Mouse (Mus musculus): ENCODE results near the gene Tubd1. TPM values are rescaled to one million over a fixed set of nuclear protein-coding genes. Genes with fewer than 3 reads are reported as not detected.

Tubd1 gene
- polyA plus RNA-seq, 1 experiment = 6.1 TPM

GRCm38 (mm10) chr11:86581943-86582542, 37.3 kb downstream of the Tubd1 start:
- H3K27me3 ChIP-seq (ENCODE audit: control insufficient read depth, insufficient read depth, insufficient read length) = no peaks in the 10 kb centered on the region
- H3K36me3 ChIP-seq (ENCODE audit: control insufficient read depth, insufficient read depth) = peaks cover 35% of the 10 kb centered on the region
- peaks cover 47% of the 10 kb centered on the region for H3K79me2 ChIP-seq (ENCODE audit: control insufficient read depth, insufficient read depth)
- H3ac ChIP-seq (ENCODE audit: control insufficient read depth, insufficient read length, low read depth) = peak overlapping the region; percentile 68
- TF ChIP-seq MAX (IDR thresholded peaks at IDR 0.05) = peak; percentile 16
- TF ChIP-seq USF1 (IDR thresholded peaks at IDR 0.05; ENCODE audit: low read depth) = peak; percentile 43
- no peak for TF ChIP-seq MYOG (IDR thresholded peaks at IDR 0.05; ENCODE audit: control insufficient read depth, extremely low read depth, insufficient read length)
- TF ChIP-seq FOSL1 (IDR thresholded peaks at IDR 0.05; ENCODE audit: insufficient read depth, low read length, poor library complexity, severe bottlenecking) = no peak
- peaks cover 39% of the 10 kb centered on the region for H3K79me3 ChIP-seq (ENCODE audit: low read depth)
- peak overlapping the region; percentile 98 for H3K4me3 ChIP-seq (ENCODE audit: insufficient read depth, poor library complexity, severe bottlenecking)

GRCm38 (mm10) chr11:86582543-86583260, 37.9 kb downstream of the Tubd1 start:
- TF ChIP-seq USF1 (IDR thresholded peaks at IDR 0.05; ENCODE audit: low read depth) = no peak
- no peak for TF ChIP-seq MYOG (IDR thresholded peaks at IDR 0.05; ENCODE audit: control insufficient read depth, extremely low read depth, insufficient read length)
- peak; percentile 27 for TF ChIP-seq MAX (IDR thresholded peaks at IDR 0.05)
- peak overlapping the region; percentile 98 for H3K4me3 ChIP-seq (ENCODE audit: insufficient read depth, poor library complexity, severe bottlenecking)
- H3ac ChIP-seq (ENCODE audit: control insufficient read depth, insufficient read length, low read depth) = peak overlapping the region; percentile 68
- peaks cover 35% of the 10 kb centered on the region for H3K36me3 ChIP-seq (ENCODE audit: control insufficient read depth, insufficient read depth)
- no peaks in the 10 kb centered on the region for H3K27me3 ChIP-seq (ENCODE audit: control insufficient read depth, insufficient read depth, insufficient read length)
- H3K79me3 ChIP-seq (ENCODE audit: low read depth) = peaks cover 39% of the 10 kb centered on the region
- peaks cover 48% of the 10 kb centered on the region for H3K79me2 ChIP-seq (ENCODE audit: control insufficient read depth, insufficient read depth)

- peak overlapping the region; percentile 98 for H3K4me3 ChIP-seq (ENCODE audit: insufficient read depth, poor library complexity, severe bottlenecking)
- no peaks in the 10 kb centered on the region for H3K27me3 ChIP-seq (ENCODE audit: control insufficient read depth, insufficient read depth, insufficient read length)
- H3K79me2 ChIP-seq (ENCODE audit: control insufficient read depth, insufficient read depth) = peaks cover 55% of the 10 kb centered on the region
- TF ChIP-seq FOSL1 (IDR thresholded peaks at IDR 0.05; ENCODE audit: insufficient read depth, low read length, poor library complexity, severe bottlenecking) = no peak
- no peak for TF ChIP-seq MYOG (IDR thresholded peaks at IDR 0.05; ENCODE audit: control insufficient read depth, extremely low read depth, insufficient read length)
- no peak for TF ChIP-seq MAX (IDR thresholded peaks at IDR 0.05)
- TF ChIP-seq CEBPB (IDR thresholded peaks at IDR 0.05; ENCODE audit: low read depth) = no peak
- no peak for TF ChIP-seq CTCF (IDR thresholded peaks at IDR 0.05; ENCODE audit: control insufficient read depth, insufficient read depth, insufficient read length)
- no peak for TF ChIP-seq USF1 (IDR thresholded peaks at IDR 0.05; ENCODE audit: low read depth)
- TF ChIP-seq MYOD1 (IDR thresholded peaks at IDR 0.05; ENCODE audit: control insufficient read depth, insufficient read length, low read depth) = no peak
- peak overlapping the region; percentile 80 for H3ac ChIP-seq (ENCODE audit: control insufficient read depth, insufficient read length, low read depth)
- peaks cover 35% of the 10 kb centered on the region for H3K36me3 ChIP-seq (ENCODE audit: control insufficient read depth, insufficient read depth)
- peaks cover 39% of the 10 kb centered on the region for H3K79me3 ChIP-seq (ENCODE audit: low read depth)
Observed at GRCm38 (mm10) chr11:86583313-86583825, 38.6 kb downstream of the Tubd1 start.

DNA sequence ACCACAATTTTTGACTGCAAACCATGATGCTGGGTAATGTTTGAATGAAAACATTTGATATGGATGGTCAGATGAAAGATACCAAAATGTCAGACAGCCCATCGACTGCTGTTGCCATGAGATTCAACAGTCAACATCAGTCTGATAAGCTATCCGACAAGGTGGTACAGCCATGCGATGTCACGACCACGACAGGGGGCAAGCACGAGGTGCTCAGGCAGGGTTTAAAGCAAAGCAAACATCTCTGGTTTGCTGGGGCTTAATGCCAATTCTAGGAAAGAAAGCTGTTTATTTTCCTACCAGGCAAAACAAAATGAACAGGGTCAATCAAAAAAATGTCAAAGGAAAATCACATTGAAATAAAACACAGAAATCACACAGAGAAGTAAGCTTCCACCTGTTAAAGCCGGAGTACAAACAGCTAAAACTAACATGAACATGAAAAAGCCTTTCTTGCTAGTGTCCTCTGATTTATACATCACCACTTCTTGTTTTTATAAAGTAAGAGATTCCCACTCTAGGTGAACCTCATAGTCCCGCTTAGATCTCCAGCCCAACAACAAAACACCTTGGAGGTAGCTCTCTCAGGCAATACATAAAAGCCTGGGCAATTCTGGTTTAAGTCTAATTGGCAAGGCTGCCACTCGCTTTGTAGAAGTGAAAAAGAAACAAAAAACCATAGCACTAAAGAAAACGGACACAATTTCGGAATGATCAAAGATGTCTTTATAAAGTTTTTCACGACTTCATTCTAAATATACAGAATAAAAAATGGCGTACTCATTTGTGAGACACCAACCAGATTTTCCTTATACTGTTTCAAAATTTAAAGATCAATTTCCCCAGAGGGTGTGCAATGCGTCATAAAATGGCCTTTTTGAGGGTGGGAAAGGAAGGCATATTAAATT, 39.5 kb downstream of the Tubd1 start:
- H3K79me3 ChIP-seq (ENCODE audit: low read depth) = peaks cover 45% of the 10 kb centered on the region
- H3K4me3 ChIP-seq (ENCODE audit: insufficient read depth, poor library complexity, severe bottlenecking) = peak overlapping the region; percentile 98
- peaks cover 64% of the 10 kb centered on the region for H3K79me2 ChIP-seq (ENCODE audit: control insufficient read depth, insufficient read depth)
- H3K27me3 ChIP-seq (ENCODE audit: control insufficient read depth, insufficient read depth, insufficient read length) = no peaks in the 10 kb centered on the region
- H3K36me3 ChIP-seq (ENCODE audit: control insufficient read depth, insufficient read depth) = peaks cover 41% of the 10 kb centered on the region
- TF ChIP-seq USF1 (IDR thresholded peaks at IDR 0.05; ENCODE audit: low read depth) (no peak), MYOD1 (IDR thresholded peaks at IDR 0.05; ENCODE audit: control insufficient read depth, insufficient read length, low read depth) (no peak), MAX (IDR thresholded peaks at IDR 0.05) (no peak), FOSL1 (IDR thresholded peaks at IDR 0.05; ENCODE audit: insufficient read depth, low read length, poor library complexity, severe bottlenecking) (no peak), MYOG (IDR thresholded peaks at IDR 0.05; ENCODE audit: control insufficient read depth, extremely low read depth, insufficient read length) (no peak), CTCF (IDR thresholded peaks at IDR 0.05; ENCODE audit: control insufficient read depth, insufficient read depth, insufficient read length) (no peak), CEBPB (IDR thresholded peaks at IDR 0.05; ENCODE audit: low read depth) (no peak)
- H3ac ChIP-seq (ENCODE audit: control insufficient read depth, insufficient read length, low read depth) = peak overlapping the region; percentile 94

- Histone ChIP-seq H3K79me2 (ENCODE audit: control insufficient read depth, insufficient read depth) (peaks cover 72% of the 10 kb centered on the region), H3ac (ENCODE audit: control insufficient read depth, insufficient read length, low read depth) (peak overlapping the region; percentile 93), H3K4me3 (ENCODE audit: insufficient read depth, poor library complexity, severe bottlenecking) (peak overlapping the region; percentile 98), H3K36me3 (ENCODE audit: control insufficient read depth, insufficient read depth) (peaks cover 49% of the 10 kb centered on the region), H3K27me3 (ENCODE audit: control insufficient read depth, insufficient read depth, insufficient read length) (no peaks in the 10 kb centered on the region), H3K79me3 (ENCODE audit: low read depth) (peaks cover 51% of the 10 kb centered on the region)
- TF ChIP-seq FOSL1 (IDR thresholded peaks at IDR 0.05; ENCODE audit: insufficient read depth, low read length, poor library complexity, severe bottlenecking) (no peak), USF1 (IDR thresholded peaks at IDR 0.05; ENCODE audit: low read depth) (no peak), CEBPB (IDR thresholded peaks at IDR 0.05; ENCODE audit: low read depth) (no peak), MYOG (IDR thresholded peaks at IDR 0.05; ENCODE audit: control insufficient read depth, extremely low read depth, insufficient read length) (no peak), MAX (IDR thresholded peaks at IDR 0.05) (no peak), MYOD1 (IDR thresholded peaks at IDR 0.05; ENCODE audit: control insufficient read depth, insufficient read length, low read depth) (no peak), CTCF (IDR thresholded peaks at IDR 0.05; ENCODE audit: control insufficient read depth, insufficient read depth, insufficient read length) (no peak)
Observed at GRCm38 (mm10) chr11:86584898-86585597, 40.3 kb downstream of the Tubd1 start.
